Mouse (Mus musculus) G1E (cell line): ENCODE results near the gene Nup98.

ENCODE experiments used
- CTCF ChIP-seq: IDR thresholded peaks from 2 replicates; pipeline ENCODE4 v1.5.1; 2012; ENCODE audit warnings: low read depth, low read length, inconsistent platforms, mixed read lengths
- POLR2AphosphoS5 ChIP-seq: IDR thresholded peaks from 2 replicates; pipeline ENCODE4 v1.6.1; 2012; ENCODE audit warnings: low read depth, low read length, inconsistent platforms; ENCODE audit not compliant: insufficient replicate concordance

- TF ChIP-seq POLR2AphosphoS5 = no peak
- peak; percentile 32 for TF ChIP-seq CTCF
These were observed 48.2 kb upstream of the Nup98 start for GRCm38 (mm10) chr7:102258189-102258588.
